Mouse (Mus musculus) CD4-positive, CD25-positive, alpha-beta regulatory T cell, adult 2 months (primary cell): ENCODE data around the gene Dnajb6.
"Not testable (repeated sequence)": the region's sequence is repeated elsewhere in the genome, so short reads cannot be mapped to it uniquely, and the experiment has no call there.

ENCODE experiments used
- DNase-seq: peaks from one replicate; pipeline ENCODE4 v3.0.0-alpha.2; 2012; ENCODE audit warnings: low read depth, low spot score

Gene Dnajb6

GRCm38 (mm10) chr5:29735557-29736061 lies at the start of gene Dnajb6, which contains the start of gene Gm5129:
TSS of gene Dnajb6 (plus strand) at chr5:29735688.
TSS of gene Gm5129 (minus strand) at chr5:29735936.
- DNase-seq = peak; percentile 98

- peak; percentile 54 for DNase-seq
Observed at GRCm38 (mm10) chr5:29687671-29688070, 47.8 kb upstream of the Dnajb6 start.

GRCm38 (mm10) chr5:29688352-29688751 lies 47.1 kb upstream of the Dnajb6 start:
- no peak for DNase-seq

GRCm38 (mm10) chr5:29698493-29698892 lies 37.0 kb upstream of the Dnajb6 start:
- DNase-seq = no peak

- DNase-seq = no peak
Observed at GRCm38 (mm10) chr5:29699520-29700202, 35.8 kb upstream of the Dnajb6 start.

GRCm38 (mm10) chr5:29707241-29707640 lies 28.2 kb upstream of the Dnajb6 start:
- DNase-seq = no peak

GRCm38 (mm10) chr5:29708258-29708657 lies 27.2 kb upstream of the Dnajb6 start:
- DNase-seq = no peak

GRCm38 (mm10) chr5:29711631-29712030 lies 23.9 kb upstream of the Dnajb6 start:
- DNase-seq = no peak

GRCm38 (mm10) chr5:29712906-29713305 lies 22.6 kb upstream of the Dnajb6 start:
- DNase-seq = no peak

- no peak for DNase-seq
Observed at GRCm38 (mm10) chr5:29721159-29721558, 14.3 kb upstream of the Dnajb6 start.

- no peak for DNase-seq
Observed at GRCm38 (mm10) chr5:29725369-29725768, 10.1 kb upstream of the Dnajb6 start.

- not testable (repeated sequence) for DNase-seq
Observed at GRCm38 (mm10) chr5:29726070-29726469, 9.4 kb upstream of the Dnajb6 start.

- DNase-seq = peak; percentile 13
Observed at GRCm38 (mm10) chr5:29734831-29735510, 517 bp upstream of the Dnajb6 start.

GRCm38 (mm10) chr5:29736073-29736900 lies 799 bp downstream of the Dnajb6 start:
- no peak for DNase-seq

- peak; percentile 25 for DNase-seq
Observed at GRCm38 (mm10) chr5:29736942-29737341, 1.5 kb downstream of the Dnajb6 start.

GRCm38 (mm10) chr5:29737471-29737870 lies 2.0 kb downstream of the Dnajb6 start:
- peak; percentile 23 for DNase-seq

GRCm38 (mm10) chr5:29738076-29738475 lies 2.6 kb downstream of the Dnajb6 start:
- DNase-seq = peak; percentile 34

- no peak for DNase-seq
Observed at GRCm38 (mm10) chr5:29740651-29741050, 5.2 kb downstream of the Dnajb6 start.

- DNase-seq = no peak
Observed at GRCm38 (mm10) chr5:29741093-29741492, 5.6 kb downstream of the Dnajb6 start.

GRCm38 (mm10) chr5:29747661-29748060 lies 12.2 kb downstream of the Dnajb6 start:
- DNase-seq = no peak

- no peak for DNase-seq
Observed at GRCm38 (mm10) chr5:29751306-29751705, 15.8 kb downstream of the Dnajb6 start.

- no peak for DNase-seq
Observed at GRCm38 (mm10) chr5:29752894-29753293, 17.4 kb downstream of the Dnajb6 start.
